Mouse (Mus musculus): ENCODE measurements around the gene Mipol1.

Gene Mipol1

GRCm38 (mm10) chr12:57515702-57516377 lies 285.6 kb downstream of the Mipol1 start:
- DNase-seq (ENCODE audit: low read depth, low spot score): no peak

- no peak for DNase-seq (ENCODE audit: low read depth, low spot score)
These were observed 298.1 kb downstream of the Mipol1 start for GRCm38 (mm10) chr12:57528335-57528734.

- no peak for DNase-seq (ENCODE audit: low read depth, low spot score)
These were observed 300.2 kb downstream of the Mipol1 start for GRCm38 (mm10) chr12:57530474-57530873.

GRCm38 (mm10) chr12:57534517-57534878 lies 304.3 kb downstream of the Mipol1 start:
- no peak for DNase-seq (ENCODE audit: low read depth, low spot score)

- DNase-seq (ENCODE audit: low read depth, low spot score): no peak
These were observed 304.8 kb downstream of the Mipol1 start for GRCm38 (mm10) chr12:57534879-57535611.

- DNase-seq (ENCODE audit: low read depth, low spot score): no peak
These were observed 306.1 kb downstream of the Mipol1 start for GRCm38 (mm10) chr12:57536056-57536908.

GRCm38 (mm10) chr12:57536909-57537670 lies 306.9 kb downstream of the Mipol1 start:
- no peak for DNase-seq (ENCODE audit: low read depth, low spot score)

- no peak for DNase-seq (ENCODE audit: low read depth, low spot score)
These were observed 307.8 kb downstream of the Mipol1 start for GRCm38 (mm10) chr12:57537791-57538587.

GRCm38 (mm10) chr12:57538588-57539550 lies 308.6 kb downstream of the Mipol1 start:
- DNase-seq (ENCODE audit: low read depth, low spot score): no peak

GRCm38 (mm10) chr12:57539551-57539985 lies 309.3 kb downstream of the Mipol1 start:
- DNase-seq (ENCODE audit: low read depth, low spot score): no peak

- DNase-seq (ENCODE audit: low read depth, low spot score): no peak
These were observed 310.9 kb downstream of the Mipol1 start for GRCm38 (mm10) chr12:57541118-57541517.

- DNase-seq (ENCODE audit: low read depth, low spot score): no peak
These were observed 311.9 kb downstream of the Mipol1 start for GRCm38 (mm10) chr12:57541931-57542745.

GRCm38 (mm10) chr12:57542746-57543626 lies 312.8 kb downstream of the Mipol1 start:
- no peak for DNase-seq (ENCODE audit: low read depth, low spot score)

GRCm38 (mm10) chr12:57543627-57543991 lies 313.4 kb downstream of the Mipol1 start:
- no peak for DNase-seq (ENCODE audit: low read depth, low spot score)

- DNase-seq (ENCODE audit: low read depth, low spot score): no peak
These were observed 314.6 kb downstream of the Mipol1 start for GRCm38 (mm10) chr12:57544641-57545370.

- no peak for DNase-seq (ENCODE audit: low read depth, low spot score)
These were observed 315.4 kb downstream of the Mipol1 start for GRCm38 (mm10) chr12:57545371-57546241.

Data from retina, adult 2 months (tissue).